Mouse (Mus musculus): Measurements from ENCODE around the gene Uevld.
"Not testable (repeated sequence)": the region's sequence is repeated elsewhere in the genome, so short reads cannot be mapped to it uniquely, and the experiment has no call there.

Gene Uevld

DNA sequence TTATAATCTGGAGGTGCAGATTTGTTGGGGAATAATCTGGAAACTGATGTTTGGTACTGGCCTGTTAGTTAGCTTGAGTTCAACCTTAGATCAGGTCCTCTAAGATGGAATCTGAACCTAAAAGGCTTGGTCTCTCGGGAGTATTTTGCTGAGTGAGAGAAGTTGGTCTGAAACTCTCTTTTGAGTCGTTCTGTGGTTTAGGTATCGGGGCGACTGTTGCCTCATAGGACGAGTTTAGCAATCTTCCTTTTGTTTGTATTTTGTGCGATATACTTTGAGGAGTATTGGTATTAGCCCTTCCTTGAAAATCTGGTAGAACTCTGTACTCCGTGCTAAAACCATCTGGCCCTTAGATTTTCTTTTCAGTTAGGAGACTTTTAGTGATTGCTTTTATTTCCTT is 5.7 kb upstream of the Uevld start:
- DNase-seq, result no peak

DNA sequence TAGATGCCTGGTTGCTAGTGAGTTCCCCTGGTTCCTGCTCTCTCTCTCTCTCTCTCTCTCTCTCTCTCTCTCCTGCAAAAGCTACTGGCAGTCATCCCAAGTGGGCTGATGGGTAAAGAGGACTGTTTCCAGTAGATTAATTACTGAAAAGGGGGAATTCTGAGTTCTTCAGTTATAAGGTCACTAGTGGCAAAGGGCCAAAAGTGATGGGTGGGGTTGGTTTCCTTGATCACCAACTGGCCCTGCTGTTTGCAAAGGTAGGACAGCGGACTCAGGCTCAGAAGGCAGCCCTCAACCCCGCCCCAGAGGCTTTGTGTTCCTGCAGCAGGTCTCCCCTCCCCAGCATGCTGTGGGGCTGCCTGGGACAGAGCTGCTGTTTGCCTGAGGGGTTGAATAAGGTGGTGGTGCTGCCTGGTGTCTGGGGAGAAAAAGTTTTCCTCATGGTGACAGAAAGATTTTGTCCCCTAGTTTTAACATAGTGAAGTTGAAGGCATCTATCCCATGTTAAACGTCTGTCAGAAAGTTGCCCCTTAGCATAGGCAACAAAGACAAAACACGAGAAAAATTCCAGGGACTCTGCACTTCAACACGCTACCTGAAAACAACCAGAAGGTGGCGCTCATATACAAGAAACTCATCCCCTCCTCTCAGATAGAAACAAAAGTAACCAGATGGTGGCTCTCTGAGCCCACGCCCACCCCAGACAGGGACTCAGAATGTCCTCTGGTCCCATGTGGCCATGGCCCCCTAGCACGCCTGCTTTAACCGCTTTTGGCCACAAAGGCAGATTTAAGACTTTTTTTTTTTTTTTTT is 4.7 kb upstream of the Uevld start:
- DNase-seq, result peak; percentile 66

DNA sequence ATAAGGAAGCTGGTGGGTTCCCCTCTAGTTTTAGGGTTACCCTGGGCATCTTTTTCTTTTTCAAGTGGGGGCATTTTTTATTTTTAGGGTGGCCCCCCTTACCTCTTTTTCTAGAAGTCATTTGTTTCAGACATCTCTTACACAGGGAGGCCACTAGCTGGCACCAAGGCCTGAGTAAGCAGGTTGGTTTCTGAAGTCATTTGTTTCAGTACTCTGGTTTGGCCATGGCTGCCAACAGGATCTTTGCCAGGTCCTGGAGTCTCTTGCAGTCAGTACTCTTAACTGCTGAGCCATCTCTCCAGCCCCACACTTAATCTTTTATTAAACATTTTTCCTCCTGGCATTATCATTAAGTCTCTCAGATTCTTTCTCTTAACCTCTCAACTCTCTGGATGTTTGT is 3.8 kb upstream of the Uevld start:
- no peak for DNase-seq

DNA sequence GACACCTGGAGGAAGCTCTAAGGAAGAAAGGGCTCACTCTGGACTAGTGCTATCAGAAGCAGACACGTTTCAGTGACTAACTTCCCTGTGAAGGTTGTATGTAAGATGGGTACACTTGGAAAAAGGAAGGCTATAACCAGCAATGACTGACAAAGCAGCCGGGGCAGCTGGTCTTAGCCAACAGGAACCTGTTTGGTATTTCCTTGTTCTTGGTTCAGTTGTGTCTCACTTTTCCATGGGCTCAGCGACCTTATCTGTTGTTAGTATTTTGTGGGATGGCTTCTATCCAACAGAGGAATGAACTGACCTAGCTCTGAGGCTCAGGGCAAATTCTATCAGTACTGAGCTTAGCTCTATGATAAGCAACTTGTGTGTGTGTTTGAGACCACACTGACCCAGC is 2.7 kb upstream of the Uevld start:
- DNase-seq, result no peak

DNA sequence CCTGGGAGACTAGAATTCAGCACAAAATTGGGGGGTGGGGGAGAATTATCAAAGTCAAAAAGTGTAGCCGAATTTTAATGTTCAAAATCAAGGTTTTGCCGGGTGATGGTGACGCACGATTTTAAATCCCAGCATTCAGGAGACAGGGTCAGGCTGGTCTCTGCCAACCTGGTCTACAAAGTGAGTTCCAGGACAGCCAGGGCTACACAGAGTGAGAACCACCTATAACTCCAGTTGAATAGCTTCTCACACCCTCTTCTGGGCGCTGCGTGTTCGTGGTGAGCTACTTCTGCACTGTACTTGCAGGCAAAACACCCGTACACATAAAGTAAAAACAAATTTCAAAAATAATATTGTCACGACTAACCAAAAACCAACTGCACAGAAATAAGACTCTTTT is 526 bp upstream of the Uevld start:
- DNase-seq, result no peak

DNA sequence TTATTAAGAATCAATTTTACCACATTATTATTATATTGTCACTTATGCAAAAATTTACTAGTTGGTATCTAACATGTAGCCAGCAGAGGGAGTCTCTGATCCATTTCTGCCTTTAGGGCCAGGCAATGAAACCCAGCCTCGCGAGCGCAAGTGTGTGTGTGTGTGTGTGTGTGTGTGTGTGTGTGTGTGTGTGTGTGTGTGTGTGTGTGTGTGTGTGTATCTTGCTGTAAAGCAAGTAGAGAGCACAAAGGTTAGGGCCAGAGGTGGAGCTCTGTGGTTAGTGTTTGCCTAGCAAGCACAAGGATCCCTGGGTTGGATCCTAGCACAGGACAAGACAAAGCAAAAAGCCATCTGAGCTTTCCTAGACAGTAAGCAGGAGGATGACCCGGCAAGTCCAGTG is 22.5 kb downstream of the Uevld start:
- DNase-seq, result no peak

DNA sequence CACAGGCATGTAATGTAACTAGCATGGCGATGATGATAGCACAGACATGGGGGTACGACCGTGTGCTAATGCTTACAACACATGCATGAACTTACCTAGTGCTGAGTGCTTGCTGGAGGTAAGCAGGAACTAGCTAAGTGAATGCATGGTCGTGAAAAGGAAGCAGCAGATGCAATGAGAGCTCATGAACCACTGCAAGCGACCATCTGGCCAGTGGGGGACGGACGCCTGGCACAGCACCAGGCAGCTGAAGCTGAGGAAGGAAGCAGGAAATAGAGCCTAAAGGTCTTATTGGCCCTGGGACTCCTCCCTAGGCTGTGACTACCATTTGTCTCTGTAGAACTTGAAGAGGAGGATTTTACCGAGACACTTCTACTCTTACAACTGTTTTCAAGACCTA is 23.5 kb downstream of the Uevld start:
- DNase-seq, result no peak

DNA sequence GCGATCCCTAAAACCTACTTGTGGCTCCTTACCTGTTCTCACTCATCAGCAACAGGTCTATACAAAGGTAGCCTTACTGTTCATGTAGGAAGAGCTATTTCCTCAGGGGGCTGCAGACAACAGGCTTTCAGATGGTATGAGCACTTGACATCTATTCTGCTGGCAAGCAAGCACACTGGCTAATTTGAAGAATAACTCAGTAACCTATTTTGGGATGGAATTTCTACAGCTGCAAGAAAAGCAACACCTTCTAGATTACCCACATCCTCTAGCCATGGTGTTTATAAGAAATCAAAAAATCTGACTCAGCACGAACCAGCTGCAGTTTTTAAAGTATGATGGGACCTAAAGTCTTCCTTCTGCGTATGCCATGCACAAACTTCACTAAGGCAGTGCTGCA is 27.0 kb downstream of the Uevld start:
- no peak for DNase-seq

DNA sequence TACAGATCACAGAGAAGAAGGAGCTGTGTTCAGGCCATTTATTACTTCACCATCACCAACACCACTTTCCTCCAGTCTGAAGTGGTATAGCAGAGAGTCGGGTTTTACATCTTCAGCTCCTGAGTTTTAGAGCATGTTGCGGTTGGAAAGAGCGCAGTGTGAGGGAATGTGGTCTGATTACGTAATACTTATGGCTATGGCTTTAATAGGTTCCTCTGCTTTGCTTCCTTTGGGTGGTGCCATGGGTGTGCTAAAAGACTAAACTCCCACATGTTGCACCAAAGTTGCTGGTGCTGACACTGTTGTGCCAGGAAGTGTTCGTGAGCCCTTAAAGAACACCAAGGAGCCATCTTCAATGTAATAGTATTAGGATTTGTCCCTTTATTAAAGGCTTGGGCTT is 30.0 kb downstream of the Uevld start:
- no peak for DNase-seq

DNA sequence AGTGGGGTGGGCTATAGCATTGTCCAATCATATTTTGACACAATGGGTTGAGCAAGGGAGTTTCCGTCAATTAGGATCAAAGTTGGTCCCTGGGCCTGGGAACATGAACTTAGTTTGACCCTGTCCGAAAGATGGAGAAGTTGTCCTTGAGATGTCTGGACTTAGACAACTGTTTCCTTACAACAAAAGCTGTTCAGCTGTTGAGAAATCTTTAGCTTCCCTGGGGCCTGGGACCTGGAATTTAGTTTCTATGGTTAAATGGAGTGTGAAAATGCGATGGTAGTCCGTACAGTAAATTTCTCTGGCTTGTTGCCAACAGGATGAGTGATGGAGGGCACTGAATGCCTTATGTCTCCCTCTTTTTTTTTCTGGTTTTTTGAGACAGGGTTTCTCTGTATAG is 36.3 kb downstream of the Uevld start:
- DNase-seq, result no peak

DNA sequence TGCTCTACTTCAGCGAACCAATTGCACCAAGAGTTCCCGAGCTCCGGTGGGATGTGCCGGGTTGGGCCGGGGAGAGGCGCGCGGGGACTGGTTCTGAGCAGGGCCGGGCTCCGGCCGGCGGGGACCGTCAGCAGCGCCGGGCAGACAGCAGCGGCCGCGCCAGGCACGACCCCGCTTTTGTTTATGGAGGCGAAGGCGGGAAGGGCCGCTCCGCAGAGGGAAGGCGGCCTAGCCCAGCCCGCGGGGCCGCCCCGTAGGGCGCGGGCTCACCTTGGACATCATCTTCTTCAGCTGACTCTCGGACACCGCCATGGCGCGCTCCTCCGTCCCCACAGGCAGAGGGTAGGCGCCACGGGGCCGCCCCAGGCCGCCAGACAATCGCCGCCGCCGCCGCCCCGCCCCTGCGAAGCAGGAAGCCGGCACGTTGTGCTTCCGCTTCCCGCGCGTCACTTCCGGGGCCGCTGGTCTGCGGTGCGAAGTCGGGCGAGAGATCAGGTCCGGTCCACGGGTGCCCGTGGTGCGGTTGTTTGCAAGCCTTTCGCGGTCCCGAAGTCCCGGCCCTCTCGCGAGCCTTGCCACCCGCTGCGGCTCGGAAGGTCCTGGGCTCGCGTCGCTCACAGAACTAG is 38.7 kb downstream of the Uevld start, which contains the start of gene Tsg101:
Tsg101 (minus strand) TSS at position 419 of the 626 bp plus-strand sequence.
- DNase-seq, result peak; percentile 88

DNA sequence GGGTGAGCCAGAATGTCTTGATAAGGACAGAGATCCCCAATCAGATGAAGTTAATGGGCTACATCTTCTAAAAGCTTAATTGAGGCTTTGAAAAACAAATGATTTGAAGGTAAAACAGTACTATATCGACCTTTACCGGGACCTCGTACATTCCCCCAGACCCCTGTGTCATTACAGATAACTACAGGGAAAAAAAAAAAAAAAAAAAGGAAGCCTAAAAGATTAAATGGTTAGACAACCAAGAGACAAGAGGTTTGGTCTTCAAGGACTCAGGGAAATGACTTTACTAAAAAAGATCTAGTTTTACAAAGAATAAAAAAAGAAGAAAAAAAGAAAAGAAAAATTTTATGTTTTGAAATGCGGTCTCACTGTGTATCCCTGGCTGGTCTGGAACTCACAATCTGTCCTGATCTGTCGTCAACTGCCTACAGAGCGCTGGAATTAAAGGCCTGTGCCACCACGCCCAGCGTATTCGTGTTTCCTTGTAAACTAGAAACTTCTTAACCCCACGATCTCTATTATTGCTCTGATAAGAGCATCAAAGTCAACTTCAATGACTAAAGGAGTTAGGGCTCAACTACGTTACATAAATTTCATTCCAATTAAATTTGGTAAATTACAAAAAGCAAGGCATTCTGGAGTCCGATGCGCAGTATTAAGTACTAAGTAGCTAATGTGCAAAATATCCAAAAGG is 39.5 kb downstream of the Uevld start:
- no peak for DNase-seq

DNA sequence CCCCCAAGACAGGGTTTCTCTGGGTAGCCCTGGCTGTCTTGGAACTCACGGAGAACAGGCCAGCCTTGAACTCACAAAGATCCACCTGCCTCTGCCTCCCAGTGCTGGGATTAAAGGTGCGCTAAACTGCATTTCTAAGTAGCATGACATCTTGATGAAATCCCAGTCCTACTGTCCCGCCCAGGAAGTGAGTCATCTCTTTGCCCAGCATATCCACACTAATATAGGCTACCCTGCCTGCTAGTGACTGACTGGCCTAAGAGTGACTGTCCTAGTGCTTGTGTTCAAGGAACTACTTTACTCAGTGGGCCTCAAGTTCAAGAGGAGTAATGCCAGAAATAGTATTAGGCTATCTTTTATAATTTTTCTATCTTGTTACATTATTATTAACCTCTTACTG is 42.0 kb downstream of the Uevld start:
- DNase-seq, result no peak

DNA sequence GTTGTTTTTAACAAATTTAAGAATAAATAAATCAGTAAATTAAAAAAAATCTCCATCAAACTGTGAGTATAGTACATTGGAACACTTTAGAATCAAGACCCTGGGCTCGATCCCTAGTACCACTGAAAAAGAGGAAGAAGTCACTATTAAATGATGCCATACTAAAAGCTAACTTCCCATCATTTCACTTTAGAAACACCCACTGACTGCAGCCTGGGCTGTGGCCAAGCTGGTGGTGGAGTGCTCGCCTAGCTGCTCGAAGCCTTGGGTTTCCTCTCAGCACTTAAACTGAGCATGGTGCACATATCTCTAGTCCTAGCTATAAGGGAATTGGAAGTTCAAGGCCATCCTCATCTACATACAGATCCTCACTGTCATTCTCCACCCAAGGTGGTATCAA is 47.1 kb downstream of the Uevld start:
- DNase-seq, result no peak

DNA sequence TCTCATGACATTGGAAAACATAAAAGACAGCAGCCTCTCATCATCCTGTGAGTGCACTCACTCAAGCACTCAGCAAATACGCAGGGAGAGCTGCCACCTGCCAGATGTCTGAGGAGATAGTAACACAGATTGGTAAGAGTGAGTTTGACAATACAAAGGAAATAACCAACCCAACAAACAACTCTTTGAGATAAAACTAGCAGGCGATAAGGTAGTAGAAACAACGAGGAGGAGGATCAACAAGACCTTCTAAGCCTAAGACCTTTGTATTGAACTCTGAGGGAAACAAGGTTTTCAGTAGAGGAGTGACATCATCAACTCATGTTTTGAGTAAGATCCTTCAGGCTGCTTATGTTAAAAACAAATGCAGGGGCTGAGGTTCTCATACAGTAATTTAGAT is 59.0 kb downstream of the Uevld start:
- no peak for DNase-seq

DNA sequence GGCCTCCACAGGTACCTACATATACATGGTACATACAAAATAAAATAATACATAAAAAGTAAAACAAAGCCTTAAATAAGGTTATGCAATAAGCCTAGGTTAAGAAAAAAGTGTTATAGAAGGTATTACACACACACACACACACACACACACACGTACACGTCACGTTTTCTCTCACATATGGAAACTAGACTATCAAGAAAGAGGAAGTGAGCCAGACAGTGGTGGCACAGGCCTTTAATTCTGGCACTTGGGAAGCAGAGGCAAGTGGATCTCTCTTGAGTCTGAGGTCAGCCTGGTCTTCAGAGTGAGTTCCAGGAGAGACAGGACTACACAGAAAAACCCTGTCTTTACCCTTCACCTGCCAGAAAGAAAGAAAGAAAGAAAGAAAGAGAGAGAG is 62.8 kb downstream of the Uevld start:
- no peak for DNase-seq

DNA sequence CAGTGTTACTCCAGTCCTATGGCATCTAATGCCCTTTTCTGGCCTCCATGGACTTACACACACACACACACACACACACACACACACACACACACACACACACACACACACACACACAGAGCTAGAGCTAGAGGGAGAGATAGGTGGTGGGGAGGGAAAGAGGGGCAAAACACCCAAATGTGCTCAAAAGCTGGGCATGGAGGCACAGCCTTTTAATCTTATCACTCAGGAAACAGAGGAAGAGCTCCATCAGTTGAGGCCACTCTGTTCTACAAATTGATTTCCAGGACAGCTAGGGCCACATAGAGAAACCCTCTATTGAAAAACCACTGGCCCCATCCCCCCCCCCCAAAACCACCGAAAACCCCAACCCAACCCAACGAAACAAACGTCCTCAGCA is 75.0 kb downstream of the Uevld start:
- DNase-seq, result no peak

DNA sequence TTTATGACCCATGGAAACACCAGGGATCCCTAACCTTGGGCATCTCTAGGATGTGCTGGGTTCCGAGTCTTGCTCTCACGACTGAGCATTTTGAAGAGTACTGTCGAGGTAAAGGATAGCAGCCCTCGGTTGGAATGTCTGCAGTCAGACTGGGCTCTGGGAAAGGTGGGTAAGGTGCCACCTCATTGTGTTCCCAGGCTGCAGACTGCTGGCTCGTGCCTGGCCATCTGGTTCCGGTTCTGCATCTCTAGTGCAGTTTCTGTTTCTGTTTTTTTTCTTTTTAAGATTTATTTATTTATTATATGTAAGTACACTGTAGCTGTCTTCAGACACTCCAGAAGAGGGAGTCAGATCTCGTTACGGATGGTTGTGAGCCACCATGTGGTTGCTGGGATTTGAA is 76.4 kb downstream of the Uevld start:
- DNase-seq, result not testable (repeated sequence)

DNA sequence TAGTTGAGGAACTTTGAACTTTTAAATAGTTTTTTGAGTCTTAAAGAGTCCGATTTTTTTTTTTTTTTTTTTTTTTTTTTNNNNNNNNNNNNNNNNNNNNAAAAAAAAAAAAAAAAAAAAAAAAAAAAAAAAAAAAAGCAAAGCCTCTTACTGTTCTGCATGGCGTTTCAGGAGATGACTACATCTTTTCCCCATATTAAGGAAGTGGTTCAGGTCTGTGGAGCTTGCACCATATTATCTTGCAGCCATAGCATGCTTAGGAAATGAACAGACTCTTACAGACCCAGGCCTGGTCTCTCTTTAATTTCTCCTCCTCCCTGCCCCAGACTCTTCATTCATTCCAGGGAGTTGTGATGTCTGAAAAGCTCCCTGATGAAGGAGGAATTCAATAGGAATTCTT is 77.3 kb downstream of the Uevld start:
- no peak for DNase-seq

DNA sequence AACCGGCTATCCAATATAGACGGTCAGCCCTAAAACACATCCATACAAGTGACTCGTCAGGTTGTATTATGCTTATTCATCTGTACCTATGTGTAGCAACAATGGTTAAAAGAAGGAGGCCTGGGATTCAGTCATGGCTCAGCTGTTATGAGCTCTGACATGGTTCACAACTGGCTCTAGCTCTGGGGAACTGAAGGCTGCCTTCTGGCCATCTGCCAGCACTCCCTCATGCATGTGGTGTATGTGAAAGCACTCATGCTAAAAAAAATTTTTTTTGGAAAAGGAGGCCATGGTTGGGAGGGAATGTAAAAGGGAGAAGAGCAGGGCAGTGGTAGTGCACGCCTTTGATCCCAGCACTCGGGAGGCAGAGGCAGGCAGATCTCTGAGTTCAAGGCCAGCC is 78.5 kb downstream of the Uevld start:
- DNase-seq, result no peak

DNA sequence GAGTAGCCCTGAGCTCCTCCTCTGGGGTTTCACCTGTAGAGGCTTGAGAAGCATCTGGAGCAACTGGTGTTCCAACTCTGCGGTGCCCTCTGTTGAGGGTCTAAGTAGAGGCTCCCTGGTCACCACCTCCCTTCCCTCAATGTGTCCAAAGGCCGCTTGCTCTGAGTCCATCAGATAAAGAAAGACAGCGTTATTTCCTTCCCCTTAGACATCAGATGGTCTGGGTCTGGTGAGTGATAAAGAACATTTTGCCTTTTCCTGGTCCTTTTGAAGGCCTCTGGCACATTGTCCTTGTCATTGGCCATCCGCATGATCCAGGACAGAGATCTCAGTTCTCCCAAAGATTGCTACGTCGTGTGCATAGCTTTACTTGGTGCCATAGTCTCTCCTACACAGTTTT is 81.1 kb downstream of the Uevld start:
- DNase-seq, result no peak

DNA sequence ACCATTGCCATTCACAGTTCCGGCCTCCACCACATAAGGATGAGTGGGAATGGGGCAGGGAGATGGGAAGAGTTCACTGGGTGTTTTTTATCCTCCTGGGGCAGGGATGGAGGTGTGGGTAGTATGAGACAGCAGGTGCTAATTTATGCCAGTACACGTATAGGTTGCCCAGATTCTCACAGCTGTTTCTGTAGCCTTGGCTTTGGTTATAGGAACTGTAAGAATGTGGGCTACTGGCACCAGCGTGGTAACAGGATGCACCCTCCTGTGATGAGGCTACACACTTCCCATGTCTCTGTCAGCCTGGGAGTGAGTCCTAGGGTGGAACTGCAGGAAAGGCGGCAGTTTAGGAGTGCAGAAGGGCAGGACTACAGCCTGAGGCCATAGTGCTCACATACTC is 81.5 kb downstream of the Uevld start:
- DNase-seq, result no peak
